Mouse (Mus musculus) MN1 (cell line): ENCODE measurements at regions not wholly inside any gene's neighbourhood (a gene's known extent, or its start where the extent isn't known, plus 50 kb on each side); places are given as distances from the start of the nearest gene placed in this dataset.
"Not testable (repeated sequence)": the region's sequence is repeated elsewhere in the genome, so short reads cannot be mapped to it uniquely, and the experiment has no call there.

Source experiments
- DNase-seq: peaks from one replicate; pipeline ENCODE4 v3.0.0-alpha.2; 2016; ENCODE audit warnings: low spot score

DNA sequence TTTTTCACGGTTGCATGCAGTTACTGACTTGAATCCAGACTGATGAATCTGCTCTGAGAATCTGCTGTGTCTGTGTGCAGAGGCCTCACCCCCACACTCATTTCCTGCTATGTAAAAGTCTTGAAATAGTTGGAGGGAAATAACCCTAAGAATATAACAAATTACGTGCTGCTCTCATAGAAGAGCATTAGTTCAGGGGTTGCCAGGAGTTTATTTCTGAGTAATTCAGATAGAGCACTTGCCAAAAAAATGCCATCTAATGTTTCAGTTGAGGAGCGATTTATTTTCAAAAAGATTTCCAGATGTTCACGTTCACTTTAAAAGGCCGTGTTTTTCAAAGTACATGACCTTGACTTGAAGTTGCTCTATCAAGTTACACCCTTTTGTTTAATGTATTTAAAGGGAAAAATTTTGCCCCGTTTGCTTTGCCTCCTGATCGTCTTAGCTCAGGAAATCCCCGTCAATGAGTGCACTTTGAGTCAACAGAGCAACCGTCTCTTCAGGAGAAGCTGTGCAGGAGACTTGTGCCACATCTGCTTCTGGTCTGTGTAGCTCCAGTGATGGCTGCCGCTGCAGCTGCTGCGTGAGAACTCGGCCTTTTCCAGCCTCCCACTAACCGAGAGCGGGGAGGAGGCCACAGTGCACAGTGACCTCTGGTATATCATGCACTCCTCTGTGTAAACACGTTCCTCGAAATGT, 50.9 kb upstream of the Sec61g start:
- DNase-seq: no peak

DNA sequence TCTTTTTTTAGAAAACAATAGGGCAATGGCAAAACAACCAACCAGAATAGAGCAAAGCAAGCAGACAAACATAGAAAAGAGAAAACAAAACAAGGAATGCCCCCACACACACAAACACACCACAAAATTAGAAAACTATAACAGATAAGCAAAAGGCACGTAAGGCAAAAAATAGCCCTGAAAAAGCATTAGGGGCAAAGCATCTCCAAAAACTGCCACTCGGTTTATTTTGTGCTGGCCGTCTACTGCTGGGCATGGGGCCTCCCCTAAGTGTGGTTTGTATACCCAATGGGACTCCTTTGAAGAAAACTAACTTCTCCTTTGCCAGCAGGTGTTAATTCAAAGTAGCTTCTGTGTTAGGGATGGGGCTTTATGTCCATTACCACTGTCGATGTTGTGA, 53.4 kb upstream of the Sec61g start:
- DNase-seq: no peak

DNA sequence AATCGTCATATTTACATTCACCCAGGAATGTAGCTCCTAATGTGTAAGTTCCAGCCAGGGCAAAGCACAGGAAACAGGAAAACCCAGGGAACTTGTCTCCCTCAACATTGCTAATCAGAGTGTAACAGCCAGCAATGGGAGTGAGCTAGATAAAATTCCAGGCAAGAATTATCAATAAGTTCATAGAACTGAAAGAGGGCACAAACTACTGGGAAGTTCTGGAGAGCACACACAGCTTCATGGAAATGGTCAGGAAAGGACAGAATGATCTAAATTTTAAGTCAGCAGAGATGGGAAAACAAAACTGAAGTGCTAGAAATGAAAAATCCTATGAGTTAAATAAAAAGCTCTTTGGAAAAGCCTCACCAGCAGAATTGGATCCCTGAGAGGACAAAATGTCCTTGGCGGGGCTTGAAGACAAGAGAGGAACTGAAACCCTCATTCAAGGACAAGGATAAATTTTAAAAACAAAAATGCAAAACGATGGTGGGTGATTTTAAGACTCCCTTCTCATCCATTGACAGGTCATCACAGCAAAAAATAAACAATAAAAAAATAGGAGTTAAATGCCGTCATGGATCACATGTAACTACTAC, 80.9 kb upstream of the Sec61g start:
- no peak for DNase-seq

DNA sequence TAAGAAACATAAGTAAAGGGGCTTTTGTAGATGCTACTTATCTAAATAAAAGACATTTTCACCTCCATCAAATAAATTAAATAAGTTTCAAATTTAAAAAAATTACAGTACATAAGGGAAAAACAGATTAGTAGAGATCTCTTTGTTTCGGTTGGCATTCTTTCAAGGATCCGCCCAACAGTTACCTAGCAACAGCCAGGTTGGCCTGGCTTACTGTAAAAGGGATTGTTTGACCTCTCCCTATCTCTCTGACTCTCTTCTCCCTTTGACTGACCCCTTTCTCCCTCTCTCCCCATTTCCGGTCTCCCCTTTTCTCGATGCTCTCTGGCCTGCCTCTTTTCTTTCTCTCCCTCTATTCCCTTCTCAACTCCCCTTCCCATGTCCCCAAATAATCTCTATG, 82.3 kb upstream of the Sec61g start:
- no peak for DNase-seq

DNA sequence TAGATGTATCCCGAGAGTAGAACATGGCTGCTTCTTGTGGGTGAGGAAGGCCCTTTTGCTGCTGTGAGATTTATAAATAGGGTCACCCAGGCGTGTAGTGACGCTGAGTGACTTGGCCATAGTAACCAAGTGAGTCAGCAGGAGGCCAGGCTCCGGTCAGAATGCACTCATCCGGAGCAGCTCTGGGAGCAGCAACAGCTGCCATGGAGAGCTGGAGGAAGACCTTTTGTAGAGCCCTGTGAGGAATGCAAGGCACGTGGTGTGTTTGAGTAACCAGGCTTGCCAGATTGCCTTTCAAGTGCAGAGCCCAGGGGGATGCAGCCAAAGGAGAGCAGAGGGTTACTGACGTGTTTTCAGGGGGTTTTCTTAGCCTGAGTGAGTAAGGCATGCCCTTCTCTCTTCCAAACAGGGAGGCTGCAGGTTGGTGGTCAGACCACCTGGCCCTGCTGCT, 83.2 kb upstream of the Sec61g start:
- peak; percentile 38 for DNase-seq

DNA sequence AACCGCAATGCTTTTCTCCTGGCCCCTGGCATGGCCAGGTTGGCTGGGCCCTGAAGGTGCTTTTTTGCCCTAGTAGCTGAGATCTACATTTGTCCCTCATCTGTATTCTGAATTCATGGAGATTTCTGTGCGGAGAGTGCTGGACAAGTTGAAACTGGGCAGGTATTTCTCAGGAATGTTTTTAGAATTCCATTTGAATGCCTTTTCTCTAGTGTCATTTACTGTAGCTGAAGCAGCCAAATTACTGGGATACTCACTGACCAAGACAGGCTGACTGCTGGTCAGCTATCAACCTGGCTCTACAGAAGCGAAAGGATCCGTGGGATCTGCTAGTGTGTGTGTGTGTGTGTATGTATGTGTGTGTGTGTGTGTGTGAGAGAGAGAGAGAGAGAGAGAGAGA, 83.7 kb upstream of the Sec61g start:
- DNase-seq: no peak

DNA sequence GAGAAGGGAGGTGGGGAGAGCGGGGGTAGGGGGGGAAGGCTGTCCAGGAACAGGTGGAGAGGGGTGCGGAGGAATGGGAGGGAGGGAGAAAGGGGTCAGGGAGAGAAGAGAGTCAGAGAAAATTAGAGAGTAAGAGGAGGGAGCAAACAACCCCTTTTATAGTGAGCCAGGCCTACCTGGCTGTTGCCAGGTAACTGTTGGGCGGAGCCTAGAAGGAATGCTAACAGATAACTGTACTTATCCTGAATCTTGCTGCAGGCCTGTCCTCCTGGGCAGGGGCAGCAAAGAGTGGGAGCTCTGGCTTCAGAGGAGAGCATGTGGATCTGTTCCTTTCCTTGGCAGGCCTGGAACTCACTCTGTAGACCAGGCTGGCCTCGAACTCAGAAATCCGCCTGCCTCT, 84.5 kb upstream of the Sec61g start:
- DNase-seq: no peak

DNA sequence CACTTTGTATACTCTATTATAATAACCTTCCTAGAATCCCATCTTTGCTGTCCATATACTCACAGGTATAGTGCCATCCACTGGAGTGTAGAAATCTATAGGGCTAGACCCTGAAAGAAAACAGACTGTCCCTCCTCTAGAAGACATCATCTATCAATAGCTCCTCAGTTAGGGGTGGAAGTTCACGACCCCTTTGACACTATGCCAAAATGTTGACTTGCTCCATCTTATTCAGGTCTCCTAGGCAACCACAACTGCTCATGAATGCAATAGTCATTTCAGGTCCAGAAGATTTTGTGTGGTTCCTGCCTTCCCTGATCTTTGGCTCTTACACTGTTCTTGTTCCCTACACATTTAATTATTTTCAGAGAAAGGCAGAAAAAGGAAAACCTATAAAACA, 86.5 kb upstream of the Sec61g start:
- DNase-seq: no peak

DNA sequence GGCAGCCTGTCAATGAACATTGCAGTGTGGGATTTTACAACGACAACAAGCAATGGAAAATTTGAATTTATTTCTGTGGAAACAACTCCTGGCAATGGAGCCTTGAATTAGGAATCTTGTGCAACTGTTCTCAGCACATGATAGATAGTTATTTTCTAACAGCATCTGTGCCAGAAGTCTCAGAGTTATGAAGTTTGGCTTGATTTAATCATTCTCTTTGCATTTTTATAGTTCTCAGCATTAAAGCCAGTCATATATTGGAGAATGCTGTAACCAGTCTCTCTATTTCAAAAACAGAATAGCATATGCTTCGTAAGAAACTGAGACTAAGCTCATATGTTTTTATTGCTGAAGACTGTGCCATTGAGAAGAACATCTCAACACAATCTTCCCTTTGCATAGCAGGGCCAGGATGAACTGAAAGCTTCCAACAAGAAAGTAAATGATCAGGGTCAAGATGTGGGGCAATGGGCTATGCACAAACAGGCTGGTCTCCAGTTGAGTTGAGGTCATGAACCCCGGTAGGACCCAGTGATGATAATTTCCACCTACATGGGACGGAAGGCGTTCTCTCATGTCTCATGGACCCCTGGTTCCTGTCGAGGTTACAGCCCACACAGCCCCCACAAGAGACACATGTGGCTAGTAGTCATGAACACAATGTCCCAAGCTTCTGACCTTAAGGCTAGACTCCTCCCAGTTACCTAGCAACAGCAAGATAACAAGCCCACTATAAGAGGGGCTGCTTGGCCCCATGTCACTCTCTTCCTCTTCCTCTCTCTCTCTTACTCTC, 89.0 kb upstream of the Sec61g start:
- no peak for DNase-seq

DNA sequence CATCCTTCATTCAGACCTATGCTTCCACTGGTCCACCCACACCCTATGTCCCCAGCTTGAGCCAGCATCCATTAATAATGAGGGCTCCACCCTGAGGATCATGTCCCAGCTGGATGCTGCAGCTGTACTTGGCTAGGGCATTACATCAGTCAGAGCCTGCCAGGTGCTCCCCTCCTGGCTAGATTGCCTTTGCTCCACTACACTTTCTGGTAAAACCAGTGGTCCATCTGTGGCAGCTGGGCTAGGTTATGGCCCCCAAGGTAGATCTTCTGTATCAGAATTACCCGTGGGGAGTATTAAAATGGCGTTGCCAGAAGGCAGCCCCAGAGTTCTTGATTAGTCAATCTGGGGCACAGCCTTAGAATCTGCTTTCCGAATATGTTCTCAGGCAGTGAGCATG, 94.7 kb upstream of the Sec61g start:
- DNase-seq: no peak

DNA sequence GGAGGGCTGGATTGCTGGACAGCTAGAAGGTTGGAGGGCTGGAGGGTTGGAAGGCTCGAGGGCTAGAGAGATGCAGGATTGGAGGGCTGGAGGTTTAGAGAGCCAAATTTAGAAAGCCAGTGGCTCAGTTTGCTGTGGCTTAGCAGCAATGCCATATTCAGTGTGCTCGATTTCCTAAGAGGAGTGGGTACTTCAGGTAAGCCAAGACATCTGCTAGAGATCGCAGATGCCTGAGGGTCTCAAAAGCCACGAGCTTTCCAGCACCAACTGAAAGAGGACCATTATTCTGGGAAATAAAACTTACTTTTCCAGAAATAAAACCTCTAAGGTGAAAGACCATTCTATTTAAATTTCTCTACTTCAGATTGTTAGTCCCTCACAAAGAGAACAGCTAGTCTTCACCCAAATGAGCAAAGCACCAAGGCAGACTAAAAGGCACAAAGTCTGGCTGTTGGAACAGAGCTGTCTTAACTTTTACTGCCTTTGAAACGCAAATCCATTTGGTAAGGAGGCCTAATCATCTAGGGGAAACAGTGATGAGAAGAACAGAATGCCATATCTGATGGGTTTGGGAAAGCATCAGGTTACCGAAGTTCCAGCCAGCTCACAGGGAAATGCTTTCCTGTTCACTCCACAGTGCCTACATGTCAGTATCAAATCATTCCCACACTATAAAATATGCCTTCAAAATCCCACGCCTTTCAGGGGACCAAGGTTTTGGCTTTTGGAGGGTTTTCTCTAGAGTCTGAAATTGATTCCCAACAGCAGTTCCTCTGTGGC, 98.3 kb upstream of the Sec61g start:
- DNase-seq: no peak

DNA sequence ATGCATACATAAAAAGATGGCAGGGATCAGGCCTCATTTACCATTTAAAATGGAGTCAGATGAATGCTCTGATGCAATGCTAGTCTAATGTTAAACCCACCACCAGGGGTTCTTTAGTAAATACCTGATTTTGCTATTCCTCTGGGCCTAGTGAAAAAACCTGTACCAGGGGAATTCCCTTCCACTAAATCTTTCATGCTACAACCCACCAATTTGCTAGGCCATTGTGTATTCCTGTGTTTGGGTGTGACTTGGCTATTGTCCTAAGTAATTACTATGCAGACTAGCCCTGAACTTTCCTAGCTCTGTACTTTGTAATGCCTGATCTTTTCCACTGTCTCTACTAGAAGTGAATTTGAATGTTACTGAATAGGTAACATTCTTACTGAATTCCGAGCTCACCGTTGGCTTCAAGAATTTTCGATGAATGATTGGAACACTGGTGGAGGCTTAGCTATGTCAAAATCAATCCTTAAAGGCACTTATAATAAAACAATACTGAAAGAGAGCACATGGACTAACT, 99.7 kb upstream of the Sec61g start:
- DNase-seq: not testable (repeated sequence)

DNA sequence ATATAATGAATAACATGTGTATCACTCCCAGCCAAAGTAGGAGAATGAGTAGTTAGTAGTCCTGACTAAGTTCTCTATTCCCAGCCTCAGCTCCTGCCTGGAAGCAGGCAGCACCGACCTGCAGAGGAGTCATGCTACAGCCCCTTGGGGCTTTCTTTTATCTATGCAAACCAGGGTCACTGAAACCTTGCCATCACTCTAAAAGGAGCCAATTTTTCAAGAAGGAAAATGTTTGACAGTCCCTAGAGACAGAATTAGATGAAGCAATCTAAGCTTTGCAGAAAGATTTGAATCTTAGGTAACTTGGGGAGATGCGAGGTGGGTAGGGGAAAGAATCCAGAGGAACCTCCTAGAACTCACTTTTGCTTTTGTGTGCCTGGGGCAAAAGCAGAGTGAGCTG, 103.5 kb upstream of the Sec61g start:
- DNase-seq: no peak

DNA sequence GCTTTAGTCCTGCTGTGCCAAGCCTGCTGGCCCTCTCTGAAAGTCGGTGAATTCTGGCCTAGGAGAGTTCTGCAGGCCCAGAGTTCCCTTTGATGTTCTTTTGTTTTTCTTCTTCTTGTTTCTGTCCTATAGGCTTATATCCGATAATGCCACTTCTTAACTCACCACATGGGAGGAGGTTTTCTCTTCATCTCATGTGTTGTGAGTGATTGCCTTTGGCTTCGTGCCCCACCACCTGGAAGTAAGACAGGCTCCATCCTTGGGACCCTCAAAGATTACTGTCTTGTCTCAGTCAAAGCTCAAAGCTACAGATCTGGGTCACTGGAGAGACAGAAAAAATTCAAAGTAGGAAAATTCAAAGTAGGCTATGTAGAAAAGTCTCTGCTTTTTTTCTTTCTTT, 104.2 kb upstream of the Sec61g start:
- DNase-seq: no peak

DNA sequence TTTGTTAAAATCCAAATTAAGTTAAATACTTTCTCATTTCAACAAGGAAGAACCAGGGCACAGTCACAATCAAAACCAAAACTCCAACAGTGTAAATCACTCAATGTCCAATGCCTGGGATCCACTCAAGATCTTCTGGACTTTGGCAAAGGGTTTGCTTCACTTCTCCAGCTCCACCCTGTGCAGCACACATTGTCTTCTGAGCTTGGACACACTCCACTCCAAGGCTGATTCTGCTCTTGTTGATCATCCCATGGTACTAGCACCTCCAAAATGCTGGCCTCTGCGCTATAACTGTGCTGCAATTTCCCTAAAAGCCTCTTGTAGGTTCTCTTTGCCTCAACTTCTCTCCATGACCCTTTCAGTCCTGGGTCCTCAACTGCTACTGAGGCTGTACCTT, 111.5 kb upstream of the Sec61g start:
- DNase-seq: no peak

DNA sequence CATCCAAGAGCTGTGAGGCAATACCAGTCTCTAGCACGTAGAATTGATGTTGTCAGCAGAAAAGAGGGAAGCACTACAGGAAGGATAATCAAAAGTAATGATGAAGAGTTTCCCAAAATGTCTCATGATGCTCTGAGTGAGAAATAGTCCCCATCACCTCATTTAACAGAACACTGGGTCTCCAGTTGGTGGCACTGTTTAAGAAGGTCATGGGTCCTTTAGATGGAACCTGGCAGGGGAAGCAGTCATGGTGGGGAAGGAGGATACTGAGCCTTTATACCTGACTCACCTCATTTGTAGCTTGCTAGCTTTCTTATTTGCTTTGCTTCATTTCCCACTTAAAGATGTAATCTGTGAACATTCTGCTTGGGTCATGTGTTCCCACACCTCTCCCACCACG, 115.4 kb upstream of the Sec61g start:
- no peak for DNase-seq

DNA sequence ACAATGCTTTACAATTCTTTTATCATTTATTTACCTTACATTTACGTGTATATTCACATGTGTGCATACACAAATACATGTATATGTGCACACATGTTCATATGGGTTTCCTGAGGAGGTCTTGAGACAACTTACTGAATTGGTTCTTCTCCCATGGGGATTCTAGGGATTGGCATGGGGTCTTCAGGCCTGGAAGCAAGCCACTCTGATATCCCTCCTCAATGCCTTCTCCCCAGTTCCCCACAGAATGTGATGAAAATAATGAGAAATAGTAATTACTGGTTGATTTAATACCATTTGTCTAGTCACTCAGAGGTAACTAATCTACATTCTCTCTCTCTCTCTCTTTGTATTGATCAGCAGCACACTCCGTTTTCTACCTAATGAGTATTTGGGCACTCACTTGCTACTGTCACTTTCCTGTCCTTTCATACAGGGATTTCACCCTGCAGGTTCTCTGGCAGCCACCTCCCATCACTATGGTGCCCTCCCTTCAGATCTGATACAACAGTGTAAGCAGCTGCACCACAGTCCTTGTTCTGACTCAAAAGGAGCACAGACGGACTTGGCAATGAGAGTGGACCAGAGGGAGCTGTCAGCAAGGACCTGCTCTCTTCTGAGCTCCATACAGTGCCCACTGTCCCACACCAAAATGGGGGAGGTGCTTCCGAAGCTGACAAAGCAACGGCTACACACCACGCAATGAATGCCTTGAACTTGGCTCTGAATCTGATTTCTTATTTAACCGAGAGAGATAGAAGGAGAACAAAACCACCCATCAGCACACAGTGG, 119.2 kb upstream of the Sec61g start:
- no peak for DNase-seq

DNA sequence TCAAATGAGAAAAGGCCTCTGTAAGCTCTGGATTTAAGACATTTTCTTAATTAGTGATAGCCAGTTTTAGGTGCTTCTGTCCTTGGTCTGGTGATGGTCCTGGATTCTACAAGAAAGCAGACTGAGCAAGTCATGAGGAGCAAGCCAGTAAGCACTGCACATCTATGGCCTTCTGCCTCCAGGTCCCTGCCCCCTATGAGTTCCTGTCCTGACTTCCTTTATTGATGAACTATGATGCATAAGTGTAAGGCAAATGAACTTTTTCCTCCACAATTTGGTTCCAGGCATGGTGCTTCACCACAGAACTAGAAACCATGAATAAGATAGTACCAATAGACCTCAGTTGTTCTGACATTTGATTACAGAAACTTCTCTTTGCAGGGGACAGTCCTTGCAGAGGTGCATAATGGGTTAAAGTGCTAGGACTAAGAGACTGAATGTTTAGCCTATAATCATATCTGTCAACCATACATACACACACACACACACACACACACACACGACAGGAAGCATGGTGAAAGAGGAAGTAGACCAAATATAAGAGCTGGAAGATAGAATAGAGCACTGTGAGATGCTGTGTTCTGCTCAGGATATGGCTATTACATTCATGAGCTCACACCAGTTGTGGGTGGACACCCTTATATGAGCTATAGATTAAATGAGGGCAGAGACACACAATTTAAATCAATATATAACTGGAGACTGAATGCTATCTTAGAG, 121.3 kb upstream of the Sec61g start:
- DNase-seq: no peak

DNA sequence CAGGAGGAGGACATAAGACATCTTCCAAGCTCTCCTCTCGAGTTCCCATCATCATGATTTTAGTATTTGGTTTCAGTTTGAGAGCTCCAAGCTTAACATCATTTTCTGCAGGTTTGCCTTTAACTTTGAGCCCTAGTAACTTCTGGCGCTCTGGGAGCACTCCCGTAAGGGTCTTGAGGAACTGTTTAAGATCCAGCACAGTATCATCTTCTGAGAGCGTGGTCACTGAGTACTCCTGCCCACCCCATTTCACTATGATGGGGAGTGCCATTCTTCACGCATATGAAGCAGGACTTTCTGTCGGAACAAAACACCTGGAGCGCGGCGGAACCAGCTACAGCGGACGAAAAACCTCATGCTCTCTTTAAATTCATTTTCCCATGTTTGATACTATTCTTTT, 116.2 kb upstream of the Egfr start:
- DNase-seq: not testable (repeated sequence)

DNA sequence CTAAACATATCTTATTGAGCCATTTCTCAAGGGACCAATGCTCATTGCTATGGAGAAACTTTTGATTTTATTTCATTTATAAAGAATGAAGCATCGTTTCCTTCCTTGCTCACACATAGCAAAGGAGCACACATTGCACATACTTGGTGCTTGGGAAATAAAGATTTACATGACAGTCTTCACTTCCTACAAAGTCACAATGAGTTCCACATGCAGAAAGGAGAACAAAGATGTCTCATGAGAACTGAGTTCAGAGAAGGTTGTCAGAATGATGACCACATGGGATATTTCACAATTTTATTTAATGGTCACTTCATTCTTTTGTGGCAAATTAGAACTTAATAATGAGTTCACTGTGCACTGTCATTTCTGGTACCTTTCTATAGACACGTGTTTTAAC, 114.3 kb upstream of the Egfr start:
- no peak for DNase-seq

DNA sequence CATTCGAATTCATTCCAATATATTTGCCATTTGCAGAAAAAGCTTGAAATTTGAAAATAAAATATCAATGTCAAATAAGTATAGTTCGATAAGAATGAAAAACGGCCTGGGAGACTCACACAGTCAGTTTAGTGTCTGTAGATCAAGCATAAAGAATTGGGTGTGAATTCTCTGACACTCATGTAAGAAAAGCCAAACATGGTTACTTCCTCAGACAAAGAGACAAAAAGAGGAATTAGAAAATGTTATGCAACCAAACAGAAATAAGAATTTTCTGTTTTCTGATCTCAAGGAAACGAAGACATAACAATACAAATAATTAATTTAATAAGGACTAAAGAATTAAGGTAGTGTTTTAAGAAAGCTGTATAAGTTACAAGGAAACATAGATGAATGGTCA, 113.7 kb upstream of the Egfr start:
- DNase-seq: no peak
